Mouse (Mus musculus): ENCODE results near the gene Tmem129. TPM values are rescaled to one million over a fixed set of nuclear protein-coding genes. Genes with fewer than 3 reads are reported as not detected.
A peak's percentile ranks its signal among the peaks of the same experiment; 100 is the strongest.

Gene Tmem129
- total and polyA plus RNA-seq, 2 experiments: 12.0 to 41.0 TPM

GRCm38 (mm10) chr5:33683897-33684652 lies 25.9 kb upstream of the Tmem129 start:
- no peaks in the 10 kb centered on the region for H3K36me3 ChIP-seq (ENCODE audit: control insufficient read depth, insufficient read depth, low read length)
- no peak overlapping the region for H3K27ac ChIP-seq (replicated peaks; ENCODE audit: insufficient read depth, low read depth, low read length)
- no peaks in the 10 kb centered on the region for H3K27me3 ChIP-seq (ENCODE audit: control insufficient read depth, insufficient read depth, low read length)
- TF ChIP-seq CTCF (IDR thresholded peaks at IDR 0.05; ENCODE audit: low read depth, low read length): peak; percentile 82
- TF ChIP-seq POLR2A (IDR thresholded peaks at IDR 0.05; ENCODE audit: extremely low read depth, insufficient read depth, low read length): no peak
- H3K4me3 ChIP-seq (ENCODE audit: insufficient read depth, low read depth, low read length): no peak overlapping the region
- peak; percentile 44 for DNase-seq (ENCODE audit: extremely low read depth, low read depth, low spot score)
- no peak overlapping the region for H3K9ac ChIP-seq (ENCODE audit: low read depth, low read length)
- no peaks in the 10 kb centered on the region for H3K79me2 ChIP-seq (ENCODE audit: control insufficient read depth, insufficient read depth, low read length)
- no peaks in the 10 kb centered on the region; the same call in 1 of the 2 replicates for H3K4me1 ChIP-seq (ENCODE audit: control insufficient read depth, insufficient read depth, low read length)
- WGBS: 46% methylated on average over 7 of the region's 7 CpGs

- WGBS: 94% methylated on average over 4 of the region's 4 CpGs
- Histone ChIP-seq H3K79me2 (ENCODE audit: control insufficient read depth, insufficient read depth, low read length) (no peaks in the 10 kb centered on the region), H3K9ac (ENCODE audit: low read depth, low read length) (no peak overlapping the region), H3K4me3 (ENCODE audit: insufficient read depth, low read depth, low read length) (no peak overlapping the region), H3K27me3 (ENCODE audit: control insufficient read depth, insufficient read depth, low read length) (no peaks in the 10 kb centered on the region), H3K4me1 (ENCODE audit: control insufficient read depth, insufficient read depth, low read length) (no peaks in the 10 kb centered on the region; the same call in 1 of the 2 replicates), H3K27ac (replicated peaks; ENCODE audit: insufficient read depth, low read depth, low read length) (no peak overlapping the region), H3K36me3 (ENCODE audit: control insufficient read depth, insufficient read depth, low read length) (no peaks in the 10 kb centered on the region)
- TF ChIP-seq CTCF (IDR thresholded peaks at IDR 0.05; ENCODE audit: low read depth, low read length): no peak
- no peak for TF ChIP-seq POLR2A (IDR thresholded peaks at IDR 0.05; ENCODE audit: extremely low read depth, insufficient read depth, low read length)
- no peak for DNase-seq (ENCODE audit: extremely low read depth, low read depth, low spot score)
Measured at GRCm38 (mm10) chr5:33682963-33683362, 24.7 kb upstream of the Tmem129 start.

- Histone ChIP-seq H3K4me1 (ENCODE audit: control insufficient read depth, insufficient read depth, low read length) (no peaks in the 10 kb centered on the region), H3K36me3 (ENCODE audit: control insufficient read depth, insufficient read depth, low read length) (no peaks in the 10 kb centered on the region), H3K9ac (ENCODE audit: low read depth, low read length) (no peak overlapping the region)
Measured at GRCm38 (mm10) chr5:33681611-33682388, 23.6 kb upstream of the Tmem129 start.

GRCm38 (mm10) chr5:33681044-33681443 lies 22.8 kb upstream of the Tmem129 start:
- Histone ChIP-seq H3K4me3 (ENCODE audit: insufficient read depth, low read depth, low read length) (no peak overlapping the region), H3K4me1 (ENCODE audit: control insufficient read depth, insufficient read depth, low read length) (no peaks in the 10 kb centered on the region), H3K27me3 (ENCODE audit: control insufficient read depth, insufficient read depth, low read length) (no peaks in the 10 kb centered on the region), H3K27ac (replicated peaks; ENCODE audit: insufficient read depth, low read depth, low read length) (no peak overlapping the region), H3K36me3 (ENCODE audit: control insufficient read depth, insufficient read depth, low read length) (no peaks in the 10 kb centered on the region), H3K9ac (ENCODE audit: low read depth, low read length) (no peak overlapping the region), H3K79me2 (ENCODE audit: control insufficient read depth, insufficient read depth, low read length) (no peaks in the 10 kb centered on the region)
- DNase-seq (ENCODE audit: extremely low read depth, low read depth, low spot score): no peak
- 54% methylated on average over 3 of the region's 3 CpGs for WGBS
- TF ChIP-seq POLR2A (IDR thresholded peaks at IDR 0.05; ENCODE audit: extremely low read depth, insufficient read depth, low read length): no peak
- no peak for TF ChIP-seq CTCF (IDR thresholded peaks at IDR 0.05; ENCODE audit: low read depth, low read length)

More at GRCm38 (mm10) chr5:33681611-33682388, 23.6 kb upstream of the Tmem129 start:
- Histone ChIP-seq H3K27ac (replicated peaks; ENCODE audit: insufficient read depth, low read depth, low read length) (no peak overlapping the region), H3K27me3 (ENCODE audit: control insufficient read depth, insufficient read depth, low read length) (no peaks in the 10 kb centered on the region), H3K79me2 (ENCODE audit: control insufficient read depth, insufficient read depth, low read length) (no peaks in the 10 kb centered on the region), H3K4me3 (ENCODE audit: insufficient read depth, low read depth, low read length) (no peak overlapping the region)
- no peak for DNase-seq (ENCODE audit: extremely low read depth, low read depth, low spot score)
- TF ChIP-seq CTCF (IDR thresholded peaks at IDR 0.05; ENCODE audit: low read depth, low read length) (no peak), POLR2A (IDR thresholded peaks at IDR 0.05; ENCODE audit: extremely low read depth, insufficient read depth, low read length) (no peak)
- 76% methylated on average over 15 of the region's 15 CpGs for WGBS

DNA sequence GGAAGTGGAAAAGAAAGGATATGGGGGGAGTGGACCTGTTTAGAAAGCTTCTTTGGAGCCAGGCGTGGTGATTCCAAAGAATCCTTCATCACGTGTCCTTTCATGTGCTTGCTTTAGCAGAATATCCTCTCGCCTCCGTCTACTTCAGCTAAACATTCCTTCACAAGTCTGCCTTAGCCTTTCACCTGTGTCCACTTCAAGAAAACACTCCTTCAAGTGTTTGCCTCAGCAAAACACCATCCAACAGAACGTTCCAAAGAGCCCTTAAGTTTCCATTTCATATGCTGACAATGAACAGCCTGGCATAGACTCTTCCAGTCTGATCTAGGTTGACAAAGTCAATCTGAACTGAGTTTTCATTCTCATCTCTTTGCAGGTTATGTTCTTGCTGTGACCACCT lies 20.0 kb upstream of the Tmem129 start:
- TF ChIP-seq POLR2A (IDR thresholded peaks at IDR 0.05; ENCODE audit: extremely low read depth, insufficient read depth, low read length): no peak
- no peak for TF ChIP-seq CTCF (IDR thresholded peaks at IDR 0.05; ENCODE audit: low read depth, low read length)
- no peak overlapping the region for H3K4me3 ChIP-seq (ENCODE audit: insufficient read depth, low read depth, low read length)
- H3K4me1 ChIP-seq (ENCODE audit: control insufficient read depth, insufficient read depth, low read length): no peaks in the 10 kb centered on the region
- no peaks in the 10 kb centered on the region for H3K36me3 ChIP-seq (ENCODE audit: control insufficient read depth, insufficient read depth, low read length)
- no peak overlapping the region for H3K9ac ChIP-seq (ENCODE audit: low read depth, low read length)
- no peaks in the 10 kb centered on the region for H3K27me3 ChIP-seq (ENCODE audit: control insufficient read depth, insufficient read depth, low read length)
- H3K79me2 ChIP-seq (ENCODE audit: control insufficient read depth, insufficient read depth, low read length): no peaks in the 10 kb centered on the region
- no peak overlapping the region for H3K27ac ChIP-seq (replicated peaks; ENCODE audit: insufficient read depth, low read depth, low read length)
- no peak for DNase-seq (ENCODE audit: extremely low read depth, low read depth, low spot score)
- WGBS: 92% methylated on average over 5 of the region's 5 CpGs
